Mouse (Mus musculus): ENCODE measurements around the gene Ppp1r35. TPM values are rescaled to one million over a fixed set of nuclear protein-coding genes. Genes with fewer than 3 reads are reported as not detected.
A peak's percentile ranks its signal among the peaks of the same experiment; 100 is the strongest.

The Ppp1r35 gene
- polyA plus RNA-seq, 1 experiment, result 138 TPM

DNA sequence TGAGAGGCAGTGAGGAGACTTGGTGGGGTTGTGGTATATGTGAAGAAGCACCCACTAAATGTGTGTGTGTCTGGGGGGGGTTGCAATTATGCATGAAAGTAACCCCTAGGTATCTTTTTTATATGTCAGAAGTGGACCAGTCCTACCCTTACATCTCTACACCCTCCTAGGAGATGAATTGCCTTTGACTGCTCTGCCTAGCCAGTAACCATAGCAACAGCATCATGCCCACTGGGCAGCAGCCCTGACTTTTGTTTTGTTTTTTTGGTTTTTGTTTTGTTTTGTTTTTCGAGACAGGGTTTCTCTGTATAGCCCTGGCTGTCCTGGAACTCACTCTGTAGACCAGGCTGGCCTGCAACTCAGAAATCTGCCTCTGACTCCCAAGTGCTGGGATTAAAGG lies 10.2 kb upstream of the Ppp1r35 start:
- TF ChIP-seq GATA1 (IDR thresholded peaks at IDR 0.05; ENCODE audit: low read length), result no peak

GRCm38 (mm10) chr5:137770709-137771108 lies 7.9 kb upstream of the Ppp1r35 start:
- TF ChIP-seq GATA1 (IDR thresholded peaks at IDR 0.05; ENCODE audit: low read length), result no peak

DNA sequence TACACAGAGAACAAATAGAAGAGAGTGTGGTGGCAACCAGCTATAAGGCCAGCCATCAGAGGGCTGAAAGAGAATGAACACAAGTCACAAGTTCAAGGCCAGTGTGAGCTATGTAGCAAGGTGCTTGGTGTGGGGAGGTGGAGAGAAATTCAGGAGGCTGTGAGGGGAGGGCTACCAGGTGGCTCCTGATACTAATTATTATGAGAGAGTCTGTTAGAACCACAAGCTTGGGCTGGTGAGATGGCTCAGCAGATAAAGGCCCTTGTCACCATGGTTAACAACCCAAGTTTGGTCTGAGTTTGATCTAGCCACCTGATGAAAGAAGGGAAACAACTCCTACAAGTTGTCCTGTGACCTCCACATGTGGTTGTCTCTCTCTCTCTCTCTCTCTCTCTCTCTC lies 5.9 kb upstream of the Ppp1r35 start:
- TF ChIP-seq GATA1 (IDR thresholded peaks at IDR 0.05; ENCODE audit: low read length), result peak; percentile 69

DNA sequence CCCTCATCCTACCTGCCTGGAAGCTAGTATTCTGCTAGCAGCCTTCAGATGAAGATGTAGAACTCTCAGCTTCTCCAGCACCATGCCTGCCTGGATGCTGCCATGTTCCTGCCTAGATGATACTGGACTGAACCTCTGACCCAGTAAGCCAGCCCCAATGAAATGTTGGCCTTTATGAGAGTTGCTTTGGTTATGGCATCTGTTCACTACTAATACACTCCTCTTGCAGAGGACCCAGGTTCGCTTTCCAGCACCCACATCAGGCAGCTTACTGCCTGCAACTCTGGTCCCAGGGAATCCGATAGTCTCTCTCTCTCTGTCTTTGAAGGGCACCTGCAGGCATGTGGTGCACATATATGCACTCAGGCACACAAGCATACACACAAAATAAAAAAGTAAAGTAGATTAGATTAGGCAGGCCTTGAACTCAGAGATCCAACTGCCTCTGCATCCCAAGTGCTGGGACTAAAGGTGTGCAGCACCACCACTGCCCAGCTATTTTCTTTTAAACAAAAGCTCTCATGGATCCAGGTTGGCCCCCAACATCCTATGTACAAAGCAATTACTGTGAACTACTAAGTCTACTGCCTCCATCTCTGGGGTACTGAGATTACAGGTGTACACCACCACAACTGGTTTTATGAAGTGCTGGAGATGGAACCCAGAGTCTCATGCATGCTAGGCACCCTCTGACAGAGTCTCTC lies 2.9 kb upstream of the Ppp1r35 start:
- TF ChIP-seq GATA1 (IDR thresholded peaks at IDR 0.05; ENCODE audit: low read length), result no peak

DNA sequence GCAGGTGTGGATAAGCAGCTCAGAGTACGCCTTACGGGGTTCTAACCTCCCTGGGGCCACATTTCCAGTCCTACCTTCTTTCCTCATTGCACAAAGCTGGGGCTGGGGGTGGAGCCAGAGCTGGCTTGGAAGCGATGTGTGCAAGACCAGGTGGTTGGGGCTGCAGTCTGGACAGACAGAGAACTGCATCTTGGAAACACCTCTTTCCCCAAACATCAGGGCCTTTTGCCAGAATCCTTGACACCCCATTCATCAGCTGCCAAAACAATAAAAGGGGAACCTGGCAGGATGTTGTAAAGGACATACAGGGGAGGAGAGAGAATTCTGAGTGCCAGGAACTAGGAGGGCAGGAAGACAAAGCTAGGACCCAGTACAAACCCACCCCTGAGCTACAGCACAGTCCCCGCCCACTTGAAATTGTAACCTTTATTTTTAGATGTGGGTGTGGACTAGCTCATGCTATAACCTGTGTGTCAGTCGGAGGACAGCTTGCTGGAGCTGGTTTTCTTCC lies 2.2 kb upstream of the Ppp1r35 start:
- TF ChIP-seq GATA1 (IDR thresholded peaks at IDR 0.05; ENCODE audit: low read length), result no peak

DNA sequence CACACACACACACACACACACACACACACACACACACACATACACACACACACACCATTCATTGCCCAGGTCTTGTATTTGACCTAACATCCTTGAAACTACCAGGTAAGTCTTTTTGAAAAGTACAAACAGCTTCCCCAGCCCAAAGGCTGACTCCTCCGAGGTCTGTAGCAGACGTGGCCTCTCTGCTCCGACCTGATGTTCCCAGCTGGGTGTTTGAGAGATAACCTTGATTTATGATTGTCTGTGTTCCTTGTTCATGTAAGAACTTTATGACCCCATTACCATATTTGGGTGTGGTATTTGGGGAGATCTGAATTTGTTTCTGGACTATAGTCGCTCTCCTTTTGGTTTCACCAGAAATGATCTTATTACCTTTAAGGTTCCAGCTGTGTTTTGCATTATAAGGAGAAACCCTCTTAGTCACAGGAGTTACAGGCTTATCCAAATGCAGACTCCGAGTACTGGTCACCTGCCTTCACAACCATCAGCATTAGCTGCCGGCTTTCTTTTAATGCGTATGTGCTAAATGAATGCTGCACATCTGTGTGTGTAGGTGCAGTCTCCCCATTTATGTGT lies 1.3 kb upstream of the Ppp1r35 start:
- no peak for TF ChIP-seq GATA1 (IDR thresholded peaks at IDR 0.05; ENCODE audit: low read length)

DNA sequence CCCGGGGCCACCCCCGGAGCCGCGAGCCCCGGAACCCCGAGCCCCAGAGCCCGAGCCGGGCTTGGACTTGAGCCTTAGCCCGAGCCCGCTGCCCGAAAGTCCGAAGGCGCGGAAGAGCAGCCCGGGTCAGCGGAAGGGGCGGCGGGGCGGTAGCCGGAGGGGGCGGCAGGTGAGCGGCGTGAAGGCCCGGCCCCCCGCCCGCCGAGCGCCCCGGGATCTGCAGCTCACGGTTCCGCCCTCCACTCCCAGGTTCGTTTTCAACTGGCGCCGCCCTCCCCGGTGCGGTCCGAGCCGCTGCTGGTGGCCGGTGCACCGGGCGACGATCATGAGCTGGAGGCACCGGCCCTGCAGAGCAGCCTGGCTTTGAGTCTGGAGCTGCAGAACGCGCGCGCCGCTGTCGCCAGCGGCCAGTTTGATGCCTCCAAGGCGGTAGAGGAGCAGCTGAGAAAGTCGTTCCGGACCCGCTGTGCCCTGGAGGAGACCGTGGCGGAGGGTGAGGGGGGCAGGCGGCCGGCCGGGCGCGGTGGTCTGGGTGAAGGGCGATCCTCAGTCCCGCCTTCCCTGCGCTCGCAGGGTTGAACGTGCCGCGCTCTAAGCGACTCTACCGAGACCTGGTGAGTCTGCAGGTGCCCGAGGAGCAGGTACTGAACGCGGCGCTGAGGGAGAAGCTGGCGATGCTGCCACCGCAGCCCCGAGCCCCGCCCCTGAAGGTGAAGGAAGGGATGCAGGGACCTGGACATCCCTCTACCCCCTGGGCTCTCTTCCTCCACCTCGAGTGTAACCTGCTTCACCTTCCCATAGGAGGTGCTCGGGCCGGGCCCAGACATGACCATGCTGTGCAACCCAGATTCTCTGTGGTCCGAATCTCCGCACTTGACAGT lies 644 bp downstream of the Ppp1r35 start:
- TF ChIP-seq GATA1 (IDR thresholded peaks at IDR 0.05; ENCODE audit: low read length), result no peak

DNA sequence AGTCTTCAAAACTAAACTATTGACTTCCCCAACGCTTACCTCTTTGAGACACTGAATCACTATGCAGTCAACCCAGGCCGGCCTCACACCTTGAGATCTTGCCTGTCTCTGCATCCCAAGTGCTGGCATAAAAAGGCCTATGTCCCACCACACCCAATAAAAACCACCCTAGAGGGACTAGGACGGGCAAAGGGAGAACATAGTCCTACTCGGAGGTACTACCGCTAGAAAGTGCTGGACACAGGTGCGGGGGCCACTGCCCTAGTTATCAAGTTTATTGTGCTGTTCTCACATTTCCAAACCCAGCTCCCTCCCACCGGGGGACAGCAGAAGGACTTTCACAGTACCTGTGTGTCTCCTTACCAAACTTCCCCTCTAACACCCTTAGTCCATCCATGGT lies 3.0 kb downstream of the Ppp1r35 start:
- no peak for TF ChIP-seq GATA1 (IDR thresholded peaks at IDR 0.05; ENCODE audit: low read length)

GRCm38 (mm10) chr5:137782776-137783522 lies 4.3 kb downstream of the Ppp1r35 start:
- no peak for TF ChIP-seq GATA1 (IDR thresholded peaks at IDR 0.05; ENCODE audit: low read length)

DNA sequence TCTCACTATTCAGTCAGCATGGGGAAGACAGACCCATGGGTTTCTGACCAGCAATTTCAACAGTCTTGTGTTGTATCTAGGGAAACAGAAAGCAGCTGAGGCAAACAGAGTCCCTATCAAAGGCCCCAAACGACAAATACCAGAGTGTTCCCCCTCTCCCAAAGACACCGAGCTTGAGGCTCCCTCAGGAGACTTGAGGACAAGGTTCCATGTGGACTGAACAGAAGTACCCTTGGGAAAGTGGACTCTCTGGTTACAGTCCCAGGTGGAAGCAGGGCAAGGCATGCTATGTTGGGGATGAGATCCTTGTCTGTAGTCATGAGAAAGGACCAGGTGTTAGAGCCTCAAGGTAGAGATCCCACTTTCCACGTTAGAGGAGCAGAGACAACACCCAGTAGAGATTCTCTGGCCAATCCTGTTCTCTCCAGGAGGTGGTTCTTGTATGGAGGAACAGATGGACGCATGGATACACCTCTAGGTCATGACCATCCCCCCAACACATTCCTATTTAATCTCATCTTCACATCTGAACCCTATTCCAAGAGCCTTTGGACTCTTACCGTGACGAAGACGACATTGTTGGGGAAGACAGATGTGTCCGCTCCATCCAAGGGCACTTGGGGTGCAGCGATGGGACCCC lies 5.4 kb downstream of the Ppp1r35 start:
- no peak for TF ChIP-seq GATA1 (IDR thresholded peaks at IDR 0.05; ENCODE audit: low read length)

GRCm38 (mm10) chr5:137784546-137784945 lies 5.9 kb downstream of the Ppp1r35 start:
- TF ChIP-seq GATA1 (IDR thresholded peaks at IDR 0.05; ENCODE audit: low read length), result no peak

- TF ChIP-seq GATA1 (IDR thresholded peaks at IDR 0.05; ENCODE audit: low read length), result no peak
Measured at GRCm38 (mm10) chr5:137785164-137786031, 6.7 kb downstream of the Ppp1r35 start.

GRCm38 (mm10) chr5:137786109-137786942 lies 7.7 kb downstream of the Ppp1r35 start:
- no peak for TF ChIP-seq GATA1 (IDR thresholded peaks at IDR 0.05; ENCODE audit: low read length)

Measured in G1E-ER4 (cell line).